Mouse (Mus musculus) hindbrain, embryonic 15.5 days (tissue): ENCODE results near the gene Adam22. TPM values are rescaled to one million over a fixed set of nuclear protein-coding genes. Genes with fewer than 3 reads are reported as not detected.

Experiments
- microRNA-seq: library from miRNA; unstranded; fragments of <30 nt; microRNA quantifications from one replicate; pipeline ENCODE4, GENCODE M21; 2016
- polyA plus RNA-seq: library from polyadenylated mRNA; unstranded; fragments of >200 nt; fragmentation: Nextera tagmentation; extraction: Ambion mirVana; gene quantifications from 2 replicates; pipeline ENCODE4 v1.2.1, GENCODE M21; 2015

Gene Adam22
- polyA plus RNA-seq, 1 experiment from 2014 or later = 41.9 TPM

Small RNAs within 50 kb of the gene (microRNA-seq; reads per million reads assigned to microRNA genes)
- not detected for gene Gm24196

Other genes with a start within 250 kb of the Adam22 start
- gene Dbf4, start 54.6 kb upstream of the Adam22 start, polyA plus RNA-seq = 10.6 and 12.1 TPM in 2 replicates
- gene Slc25a40, start 54.7 kb upstream of the Adam22 start, polyA plus RNA-seq = 8.0 and 9.0 TPM in 2 replicates